Mouse (Mus musculus) spleen, postnatal 36 days (tissue): ENCODE measurements around the gene Pnliprp1.

Source experiments
- DNase-seq, 2 experiments: peaks; one replicate each; pipeline ENCODE4 v3.0.0; 2022; ENCODE audit warnings: low spot score in 2 of 2, mixed read lengths in 1 of 2

The Pnliprp1 gene

DNA sequence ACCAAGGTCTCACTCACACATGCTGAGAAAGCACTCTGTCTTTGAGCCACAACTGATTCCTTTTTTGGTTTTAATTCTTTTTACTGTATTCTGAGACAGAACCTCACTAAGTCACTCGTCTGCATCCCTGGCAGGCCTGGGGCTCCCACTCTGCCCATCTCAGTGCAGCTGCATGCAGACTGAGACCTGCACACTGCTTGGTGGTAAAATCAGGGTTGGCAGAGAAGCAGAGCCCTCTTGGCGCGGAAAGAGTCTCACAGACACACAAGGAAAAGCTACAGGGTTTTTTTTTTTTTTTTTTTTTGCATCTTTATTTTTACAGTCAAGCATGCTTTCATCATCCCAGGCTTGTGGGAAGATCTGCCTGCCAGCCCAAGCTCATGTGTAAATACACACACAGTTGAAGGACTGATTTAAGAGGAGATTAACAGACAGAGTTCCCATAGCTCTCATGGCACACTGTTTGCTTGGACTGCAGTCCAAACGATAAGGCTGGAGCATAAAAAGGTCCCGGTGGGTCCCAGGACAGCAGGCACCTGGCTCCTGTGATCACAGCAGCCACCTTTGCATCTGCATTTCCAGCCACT lies at the start of gene Pnliprp1:
Gene Pnliprp1 (plus strand): TSS at position 443 of the 587 bp plus-strand sequence.
- no peak for DNase-seq

DNA sequence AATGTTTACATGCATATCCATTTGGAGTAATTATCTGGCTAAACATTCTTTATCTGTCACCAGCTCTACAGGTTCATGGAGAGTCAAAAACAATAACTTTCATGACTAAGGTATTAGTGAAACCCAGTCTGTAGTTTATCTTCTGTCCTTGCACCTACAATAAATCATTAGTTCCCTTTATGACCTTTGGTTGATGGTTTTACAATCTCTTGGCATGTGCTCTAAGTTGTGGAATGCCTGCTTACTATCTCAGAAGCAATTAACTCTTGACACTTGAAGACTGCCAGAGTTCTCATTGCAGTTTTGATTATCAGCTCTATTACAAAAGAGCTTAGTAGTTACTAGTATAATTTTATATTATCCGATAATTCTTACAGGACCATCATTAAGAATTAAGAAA lies 39.8 kb upstream of the Pnliprp1 start:
- no peak for DNase-seq

GRCm38 (mm10) chr19:58695314-58695713 lies 33.4 kb upstream of the Pnliprp1 start:
- no peak for DNase-seq

GRCm38 (mm10) chr19:58696235-58696634 lies 32.5 kb upstream of the Pnliprp1 start:
- no peak for DNase-seq

DNA sequence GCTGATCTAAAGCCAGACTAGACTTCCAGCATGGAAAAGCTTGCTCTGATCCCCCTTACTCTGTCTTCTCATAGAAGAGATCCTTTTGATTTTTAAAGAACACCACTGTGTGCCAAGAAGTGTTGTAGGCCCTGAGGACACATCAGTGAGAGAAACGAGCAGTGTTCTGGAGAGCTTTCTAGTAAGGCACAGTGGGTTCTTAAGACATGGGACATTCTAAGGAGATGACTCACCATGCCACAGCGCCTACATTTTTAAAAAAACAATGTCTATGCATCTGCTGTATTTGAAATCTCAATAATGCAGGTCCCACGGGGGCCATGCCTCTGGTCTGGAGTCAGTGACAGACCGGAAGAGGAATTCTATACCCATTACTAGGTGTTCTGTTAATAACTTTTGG lies 24.1 kb upstream of the Pnliprp1 start:
- no peak for DNase-seq

DNA sequence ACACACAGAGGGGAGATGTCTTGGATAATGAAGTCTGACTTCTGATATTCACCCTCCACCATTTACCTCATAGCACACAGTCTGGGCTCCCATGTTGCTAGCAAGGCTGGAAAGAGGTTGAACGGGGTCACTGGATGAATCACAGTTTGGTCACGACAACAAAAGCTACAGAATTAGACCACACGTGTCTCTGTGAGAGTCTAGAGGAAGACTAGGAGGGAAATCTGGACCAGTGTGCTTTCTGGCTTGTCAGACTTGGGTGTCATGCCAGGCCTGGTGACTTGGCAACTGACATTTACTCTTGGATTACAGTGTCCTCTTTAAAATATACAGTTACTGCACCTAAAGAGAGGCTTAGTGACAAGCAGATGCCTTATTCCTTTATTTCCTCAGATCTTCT lies 20.1 kb upstream of the Pnliprp1 start:
- DNase-seq, result no peak

- DNase-seq, result no peak
Observed at GRCm38 (mm10) chr19:58717925-58718324, 10.8 kb upstream of the Pnliprp1 start.

GRCm38 (mm10) chr19:58720439-58720838 lies 8.2 kb upstream of the Pnliprp1 start:
- no peak for DNase-seq

- no peak for DNase-seq
Observed at GRCm38 (mm10) chr19:58726551-58726950, 2.1 kb upstream of the Pnliprp1 start.

DNA sequence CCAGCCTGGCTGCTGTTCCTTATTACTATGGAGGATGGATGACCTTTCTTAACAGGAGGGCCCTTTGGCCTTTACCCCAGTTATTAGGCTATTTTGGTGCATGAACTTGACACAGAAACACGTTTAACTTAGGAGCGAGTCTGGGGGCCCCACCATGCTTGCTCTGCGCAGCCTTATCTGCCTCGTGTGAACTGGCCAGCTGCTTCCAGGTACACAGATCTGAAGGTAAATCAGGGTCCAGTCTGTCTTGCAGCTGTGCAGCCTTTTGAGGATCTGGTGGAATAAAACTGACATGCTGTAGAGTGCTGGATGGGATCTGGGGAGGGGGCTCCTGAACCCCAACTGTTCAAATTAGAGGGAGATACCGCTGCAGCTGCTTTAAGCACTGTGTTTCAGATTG lies 931 bp upstream of the Pnliprp1 start:
- no peak for DNase-seq

- no peak for DNase-seq
Observed at GRCm38 (mm10) chr19:58733216-58733615, 4.5 kb downstream of the Pnliprp1 start.

- no peak for DNase-seq
Observed at GRCm38 (mm10) chr19:58738111-58738510, 9.4 kb downstream of the Pnliprp1 start.

DNA sequence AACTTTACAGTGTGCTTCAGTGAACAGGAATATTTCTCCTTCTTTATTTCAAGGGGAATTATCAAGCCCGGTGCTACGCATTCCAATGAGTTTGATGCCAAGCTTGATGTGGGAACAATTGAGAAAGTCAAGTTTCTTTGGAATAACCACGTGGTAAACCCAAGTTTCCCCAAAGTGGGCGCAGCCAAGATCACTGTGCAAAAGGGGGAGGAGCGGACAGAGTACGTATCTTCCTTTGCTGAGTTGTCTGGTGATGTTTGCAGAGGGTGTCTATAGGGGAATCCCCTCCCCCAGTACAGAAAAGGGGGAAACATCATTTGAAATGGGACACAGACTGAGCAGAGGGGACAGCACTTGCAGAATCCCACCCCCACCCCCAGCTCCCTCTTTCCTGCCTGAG lies 12.3 kb downstream of the Pnliprp1 start:
- DNase-seq, result no peak

DNA sequence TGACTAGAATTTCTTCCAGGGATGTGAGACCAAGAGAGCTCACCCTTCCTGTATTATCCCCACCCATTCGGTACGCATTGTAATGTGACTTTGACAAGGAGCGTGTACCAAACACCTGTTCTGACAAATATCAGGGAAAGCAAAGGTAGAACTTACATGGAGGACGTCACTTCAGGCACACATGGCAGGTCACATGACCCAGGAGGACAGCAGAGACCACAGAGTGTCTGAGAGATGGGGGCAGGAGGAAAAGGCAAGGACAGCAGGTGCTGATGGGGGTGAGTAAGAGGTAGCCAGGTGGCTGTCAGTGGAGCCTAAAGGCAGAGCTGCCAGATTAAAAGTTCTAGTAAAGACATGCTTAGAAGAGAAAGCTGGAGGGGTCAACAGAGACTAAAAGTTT lies 14.0 kb downstream of the Pnliprp1 start:
- no peak for DNase-seq

DNA sequence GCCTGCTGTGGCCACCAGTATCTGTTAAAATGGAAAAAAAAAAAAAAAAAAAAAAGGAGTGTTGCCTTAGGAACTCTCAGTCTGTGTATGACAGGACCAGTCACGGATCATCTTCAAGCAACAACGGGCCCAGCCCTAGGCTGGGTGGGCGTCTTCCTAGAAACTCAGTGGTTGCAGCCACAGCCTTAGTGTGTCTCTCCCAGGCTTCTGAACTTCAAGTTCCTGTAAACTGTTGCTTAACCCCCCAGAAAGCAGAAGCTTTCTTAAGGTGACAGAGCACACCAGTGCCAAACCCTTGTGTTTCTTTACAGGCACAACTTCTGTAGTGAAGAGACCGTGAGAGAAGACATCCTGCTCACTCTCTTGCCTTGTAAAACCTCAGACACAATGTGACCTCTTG lies 15.0 kb downstream of the Pnliprp1 start:
- no peak for DNase-seq

- no peak for DNase-seq
Observed at GRCm38 (mm10) chr19:58747498-58748000, 18.9 kb downstream of the Pnliprp1 start.

GRCm38 (mm10) chr19:58750822-58751221 lies 22.1 kb downstream of the Pnliprp1 start:
- no peak for DNase-seq

- DNase-seq, result no peak
Observed at GRCm38 (mm10) chr19:58751504-58751903, 22.8 kb downstream of the Pnliprp1 start.

GRCm38 (mm10) chr19:58758871-58759270 lies 30.2 kb downstream of the Pnliprp1 start:
- no peak for DNase-seq

GRCm38 (mm10) chr19:58759423-58759822 lies 30.7 kb downstream of the Pnliprp1 start, which contains the start of gene Pnliprp2:
Gene Pnliprp2, plus strand, starts transcription at chr19:58759719.
- DNase-seq, result no peak

DNA sequence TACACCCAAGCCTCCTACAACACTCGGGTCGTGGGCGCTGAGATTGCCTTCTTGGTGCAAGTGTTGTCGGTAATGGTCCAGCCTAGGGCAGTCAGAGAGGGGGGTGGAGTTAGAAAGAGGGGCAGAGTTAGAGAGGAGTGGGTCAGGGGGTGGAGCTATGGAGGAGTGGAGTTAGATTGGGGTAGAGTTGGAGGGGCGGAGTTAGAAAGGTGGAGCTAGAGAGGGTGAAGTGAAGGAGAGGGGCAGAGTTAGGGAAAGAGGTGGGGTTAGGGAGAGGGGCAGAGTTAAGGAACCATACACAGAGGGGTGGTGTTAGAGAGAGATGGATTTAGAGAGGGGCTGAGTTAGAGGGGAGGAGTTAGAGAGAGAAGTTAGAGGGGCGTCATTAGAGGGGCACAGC lies 33.6 kb downstream of the Pnliprp1 start:
- DNase-seq, result no peak

GRCm38 (mm10) chr19:58762848-58763541 lies 34.3 kb downstream of the Pnliprp1 start:
- DNase-seq, result no peak

GRCm38 (mm10) chr19:58767329-58767728 lies 38.6 kb downstream of the Pnliprp1 start:
- DNase-seq, result no peak
